Mouse (Mus musculus) thymus, adult 2 months (tissue): ENCODE measurements around the gene Fanci.

Experiments
- CTCF ChIP-seq: fragments of 200-500 bp; IDR thresholded peaks from 2 replicates; pipeline ENCODE4 v1.5.1; 2012; ENCODE audit warnings: mild to moderate bottlenecking, control low read depth, low read length, moderate library complexity, borderline replicate concordance; ENCODE audit not compliant: control insufficient read depth, poor library complexity, insufficient read depth; ENCODE audit errors: extremely low read depth
- POLR2A ChIP-seq: fragments of 200-500 bp; IDR thresholded peaks from 2 replicates; pipeline ENCODE4 v1.6.1; 2012; ENCODE audit warnings: mild to moderate bottlenecking, low read length, control low read depth, moderate library complexity; ENCODE audit not compliant: control insufficient read depth, poor library complexity, insufficient read depth; ENCODE audit errors: extremely low read depth

- TF ChIP-seq POLR2A (no peak), CTCF (no peak)
Measured at GRCm38 (mm10) chr7:79369416-79369815, 22.3 kb upstream of the Fanci start.
